Mouse (Mus musculus) mouse trophoblast stem cell (cell line): Measurements from ENCODE around the gene Gm5168.
"Not testable (repeated sequence)": the region's sequence is repeated elsewhere in the genome, so short reads cannot be mapped to it uniquely, and the experiment has no call there.

Source experiments
- in situ Hi-C, 2 experiments: fragments of 300-500 bp; cut with MseI, MboI; formaldehyde crosslinking; loops; 2 replicates in 1 of 2; 3 replicates in 1 of 2; pipeline ENCODE4 v1.15.1; 2025

The Gm5168 gene

GRCm38 (mm10) chrX:26050941-26051340 lies at the start of gene Gm5168:
TSS of gene Gm5168 (minus strand) at chrX:26051041.
- in situ Hi-C loops: not testable (repeated sequence)
